Mouse (Mus musculus): ENCODE measurements around the gene Olfr573-ps1. TPM values are rescaled to one million over a fixed set of nuclear protein-coding genes. Genes with fewer than 3 reads are reported as not detected.

Gene Olfr573-ps1
- polyA plus RNA-seq, 1 experiment from 2014 or later = not detected

DNA sequence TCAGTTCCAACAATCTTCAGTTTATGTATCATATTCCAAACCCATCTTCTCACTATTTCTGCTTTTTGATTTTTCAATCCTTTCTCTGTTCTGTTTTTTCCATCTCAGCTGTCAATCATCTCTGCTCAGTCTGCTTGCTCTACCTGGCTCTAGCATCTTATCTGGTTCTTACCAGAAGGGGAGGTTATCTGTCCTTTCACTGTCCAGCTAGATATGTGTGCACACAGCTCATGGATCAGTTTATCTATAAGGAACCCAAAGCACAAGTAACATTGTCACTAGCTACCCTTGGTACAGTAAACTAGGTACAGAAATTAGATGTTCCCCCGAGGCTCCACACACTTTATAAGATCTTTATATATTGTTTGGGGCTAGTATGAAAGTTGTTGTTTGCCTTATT, 1.0 kb upstream of the Olfr573-ps1 start:
- no peak overlapping the region for H3K4me3 ChIP-seq (replicated peaks; ENCODE audit: low read length)
- WGBS = 84% methylated on average over 1 of the region's 1 CpGs
- ATAC-seq (ENCODE audit: insufficient read depth, low FRiP score) = no peak
- no peak overlapping the region for H3K9ac ChIP-seq (ENCODE audit: low read length)
- H3K36me3 ChIP-seq (ENCODE audit: control insufficient read depth, insufficient read depth, low read length) = no peaks in the 10 kb centered on the region
- H3K4me1 ChIP-seq (ENCODE audit: control insufficient read depth, insufficient read depth, low read length) = no peaks in the 10 kb centered on the region
- no peak overlapping the region for H3K4me2 ChIP-seq (ENCODE audit: low read depth, low read length)
- H3K27ac ChIP-seq (ENCODE audit: low read length) = no peak overlapping the region
- no peaks in the 10 kb centered on the region for H3K9me3 ChIP-seq (replicated peaks; ENCODE audit: control insufficient read depth, low read length)
- no peaks in the 10 kb centered on the region for H3K27me3 ChIP-seq (ENCODE audit: control insufficient read depth, insufficient read depth, low read length)

GRCm38 (mm10) chr7:102927105-102927504, 15.3 kb downstream of the Olfr573-ps1 start:
- Histone ChIP-seq H3K4me1 (ENCODE audit: control insufficient read depth, insufficient read depth, low read length) (no peaks in the 10 kb centered on the region), H3K9me3 (replicated peaks; ENCODE audit: control insufficient read depth, low read length) (no peaks in the 10 kb centered on the region), H3K27ac (ENCODE audit: low read length) (no peak overlapping the region), H3K27me3 (ENCODE audit: control insufficient read depth, insufficient read depth, low read length) (no peaks in the 10 kb centered on the region), H3K4me2 (ENCODE audit: low read depth, low read length) (no peak overlapping the region), H3K4me3 (replicated peaks; ENCODE audit: low read length) (no peak overlapping the region), H3K9ac (ENCODE audit: low read length) (no peak overlapping the region), H3K36me3 (ENCODE audit: control insufficient read depth, insufficient read depth, low read length) (no peaks in the 10 kb centered on the region)
- WGBS = 59% methylated on average over 3 of the region's 3 CpGs
- ATAC-seq (ENCODE audit: insufficient read depth, low FRiP score) = no peak

GRCm38 (mm10) chr7:102924109-102924508, 18.3 kb downstream of the Olfr573-ps1 start, which contains the start of gene Olfr572:
Gene Olfr572, plus strand, starts transcription at chr7:102924409.
- H3K36me3 ChIP-seq (ENCODE audit: control insufficient read depth, insufficient read depth, low read length) = no peaks in the 10 kb centered on the region
- ATAC-seq (ENCODE audit: insufficient read depth, low FRiP score) = no peak
- WGBS = 60% methylated on average over 1 of the region's 1 CpGs

DNA sequence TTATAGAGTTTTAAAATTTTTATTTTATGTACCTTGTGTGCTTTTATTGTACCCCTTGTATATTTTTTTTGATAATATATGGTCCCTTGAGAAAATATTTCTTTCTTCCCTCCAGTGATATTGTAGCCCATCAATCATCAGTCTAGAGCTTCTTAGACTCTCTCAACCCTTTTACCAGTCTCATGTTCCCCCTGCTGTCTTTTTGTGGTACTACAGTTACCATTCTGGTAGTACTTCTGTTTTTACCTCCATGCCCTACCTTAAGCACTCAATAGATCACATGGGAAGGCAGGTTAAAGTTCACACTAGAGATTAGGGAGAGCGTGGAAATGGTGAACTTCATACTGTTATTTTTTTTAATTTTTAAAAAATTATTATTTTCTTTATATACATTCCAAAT, 22.7 kb downstream of the Olfr573-ps1 start:
- no peak overlapping the region for H3K27ac ChIP-seq (ENCODE audit: low read length)
- no peaks in the 10 kb centered on the region for H3K4me1 ChIP-seq (ENCODE audit: control insufficient read depth, insufficient read depth, low read length)
- H3K4me2 ChIP-seq (ENCODE audit: low read depth, low read length) = no peak overlapping the region
- no peaks in the 10 kb centered on the region for H3K36me3 ChIP-seq (ENCODE audit: control insufficient read depth, insufficient read depth, low read length)
- no peaks in the 10 kb centered on the region for H3K9me3 ChIP-seq (replicated peaks; ENCODE audit: control insufficient read depth, low read length)
- H3K27me3 ChIP-seq (ENCODE audit: control insufficient read depth, insufficient read depth, low read length) = no peaks in the 10 kb centered on the region
- WGBS = 10% methylated on average over 1 of the region's 1 CpGs
- no peak for ATAC-seq (ENCODE audit: insufficient read depth, low FRiP score)
- H3K9ac ChIP-seq (ENCODE audit: low read length) = no peak overlapping the region
- no peak overlapping the region for H3K4me3 ChIP-seq (replicated peaks; ENCODE audit: low read length)

More at GRCm38 (mm10) chr7:102924109-102924508, 18.3 kb downstream of the Olfr573-ps1 start, which contains the start of gene Olfr572:
- no peaks in the 10 kb centered on the region for H3K27me3 ChIP-seq (ENCODE audit: control insufficient read depth, insufficient read depth, low read length)
- no peaks in the 10 kb centered on the region for H3K9me3 ChIP-seq (replicated peaks; ENCODE audit: control insufficient read depth, low read length)
- no peaks in the 10 kb centered on the region for H3K4me1 ChIP-seq (ENCODE audit: control insufficient read depth, insufficient read depth, low read length)
- H3K9ac ChIP-seq (ENCODE audit: low read length) = no peak within 1 kb of the TSS
- no peak within 1 kb of the TSS for H3K4me2 ChIP-seq (ENCODE audit: low read depth, low read length)
- no peak within 1 kb of the TSS for H3K4me3 ChIP-seq (replicated peaks; ENCODE audit: low read length)
- H3K27ac ChIP-seq (ENCODE audit: low read length) = no peak within 1 kb of the TSS

GRCm38 (mm10) chr7:102917032-102917875, 25.1 kb downstream of the Olfr573-ps1 start, which contains the start of gene Olfr571:
Gene Olfr571, minus strand, starts transcription at chr7:102917536.
- Histone ChIP-seq H3K4me2 (ENCODE audit: low read depth, low read length) (no peak within 1 kb of the TSS), H3K9ac (ENCODE audit: low read length) (no peak within 1 kb of the TSS), H3K36me3 (ENCODE audit: control insufficient read depth, insufficient read depth, low read length) (no peaks in the 10 kb centered on the region), H3K4me1 (ENCODE audit: control insufficient read depth, insufficient read depth, low read length) (no peaks in the 10 kb centered on the region), H3K27me3 (ENCODE audit: control insufficient read depth, insufficient read depth, low read length) (no peaks in the 10 kb centered on the region), H3K27ac (ENCODE audit: low read length) (no peak within 1 kb of the TSS), H3K9me3 (replicated peaks; ENCODE audit: control insufficient read depth, low read length) (no peaks in the 10 kb centered on the region), H3K4me3 (replicated peaks; ENCODE audit: low read length) (no peak within 1 kb of the TSS)
- no peak for ATAC-seq (ENCODE audit: insufficient read depth, low FRiP score)
- WGBS = 48% methylated on average over 4 of the region's 4 CpGs

GRCm38 (mm10) chr7:102916405-102916804, 26.0 kb downstream of the Olfr573-ps1 start:
- Histone ChIP-seq H3K9me3 (replicated peaks; ENCODE audit: control insufficient read depth, low read length) (no peaks in the 10 kb centered on the region), H3K4me2 (ENCODE audit: low read depth, low read length) (no peak overlapping the region), H3K4me3 (replicated peaks; ENCODE audit: low read length) (no peak overlapping the region), H3K27me3 (ENCODE audit: control insufficient read depth, insufficient read depth, low read length) (no peaks in the 10 kb centered on the region), H3K27ac (ENCODE audit: low read length) (no peak overlapping the region), H3K36me3 (ENCODE audit: control insufficient read depth, insufficient read depth, low read length) (no peaks in the 10 kb centered on the region), H3K9ac (ENCODE audit: low read length) (no peak overlapping the region), H3K4me1 (ENCODE audit: control insufficient read depth, insufficient read depth, low read length) (no peaks in the 10 kb centered on the region)
- ATAC-seq (ENCODE audit: insufficient read depth, low FRiP score) = no peak
- WGBS = 46% methylated on average over 5 of the region's 5 CpGs

DNA sequence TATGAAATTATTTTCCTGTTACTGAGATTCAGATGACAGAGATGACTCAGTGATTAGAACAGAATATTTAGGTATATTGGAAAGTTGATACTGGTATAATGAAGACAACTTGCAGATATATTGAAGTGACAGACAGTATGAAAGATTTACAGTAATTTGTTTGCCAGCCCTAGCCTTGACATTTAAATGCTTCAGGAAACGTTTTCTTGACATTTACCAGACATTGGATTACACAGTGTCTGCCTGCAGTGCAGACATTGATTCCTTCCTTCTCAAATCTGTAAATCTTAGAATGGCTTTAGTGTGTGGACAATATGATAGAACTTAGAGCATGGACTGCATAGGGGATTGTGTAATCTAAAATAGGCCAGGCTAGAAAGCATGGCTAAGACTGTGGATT, 27.1 kb downstream of the Olfr573-ps1 start:
- Histone ChIP-seq H3K36me3 (ENCODE audit: control insufficient read depth, insufficient read depth, low read length) (no peaks in the 10 kb centered on the region), H3K9ac (ENCODE audit: low read length) (no peak overlapping the region), H3K4me1 (ENCODE audit: control insufficient read depth, insufficient read depth, low read length) (no peaks in the 10 kb centered on the region), H3K9me3 (replicated peaks; ENCODE audit: control insufficient read depth, low read length) (no peaks in the 10 kb centered on the region), H3K4me2 (ENCODE audit: low read depth, low read length) (no peak overlapping the region), H3K27me3 (ENCODE audit: control insufficient read depth, insufficient read depth, low read length) (no peaks in the 10 kb centered on the region), H3K27ac (ENCODE audit: low read length) (no peak overlapping the region), H3K4me3 (replicated peaks; ENCODE audit: low read length) (no peak overlapping the region)
- ATAC-seq (ENCODE audit: insufficient read depth, low FRiP score) = no peak
- WGBS = 13% methylated on average over 1 of the region's 1 CpGs

Other genes starting within 250 kb of the Olfr573-ps1 start
- gene Olfr557, start 246.7 kb downstream of the Olfr573-ps1 start, polyA plus RNA-seq (2015; fragmentation: Nextera tagmentation; extraction: Ambion mirVana) = not detected in 2 replicates
- gene Olfr558, start 240.4 kb downstream of the Olfr573-ps1 start, polyA plus RNA-seq (2015; fragmentation: Nextera tagmentation; extraction: Ambion mirVana) = 0.45 and 0.75 TPM in 2 replicates
- not detected in 2 replicates for gene Olfr33, start 223.5 kb downstream of the Olfr573-ps1 start, polyA plus RNA-seq (2015; fragmentation: Nextera tagmentation; extraction: Ambion mirVana)
- gene Olfr559, start 215.1 kb downstream of the Olfr573-ps1 start, polyA plus RNA-seq (2015; fragmentation: Nextera tagmentation; extraction: Ambion mirVana) = not detected in 2 replicates
- gene Olfr560, start 183.2 kb downstream of the Olfr573-ps1 start, polyA plus RNA-seq (2015; fragmentation: Nextera tagmentation; extraction: Ambion mirVana) = not detected in 2 replicates
- 0.34 and 0.72 TPM in 2 replicates for gene Olfr78, start 183.1 kb downstream of the Olfr573-ps1 start, polyA plus RNA-seq (2015; fragmentation: Nextera tagmentation; extraction: Ambion mirVana)
- gene Olfr561, start 171.4 kb downstream of the Olfr573-ps1 start, polyA plus RNA-seq (2015; fragmentation: Nextera tagmentation; extraction: Ambion mirVana) = not detected in 2 replicates
- not detected in 2 replicates for gene Olfr564, start 139.1 kb downstream of the Olfr573-ps1 start, polyA plus RNA-seq (2015; fragmentation: Nextera tagmentation; extraction: Ambion mirVana)
- gene Olfr566, start 83.8 kb downstream of the Olfr573-ps1 start, polyA plus RNA-seq (2015; fragmentation: Nextera tagmentation; extraction: Ambion mirVana) = not detected in 2 replicates
- gene Olfr568, start 65.5 kb downstream of the Olfr573-ps1 start, polyA plus RNA-seq (2015; fragmentation: Nextera tagmentation; extraction: Ambion mirVana) = not detected in 2 replicates
- not detected in 2 replicates for gene Olfr569, start 51.7 kb downstream of the Olfr573-ps1 start, polyA plus RNA-seq (2015; fragmentation: Nextera tagmentation; extraction: Ambion mirVana)
- gene Olfr570, start 48.0 kb downstream of the Olfr573-ps1 start, polyA plus RNA-seq (2015; fragmentation: Nextera tagmentation; extraction: Ambion mirVana) = not detected in 2 replicates
- not detected in 2 replicates for gene Olfr571, start 25.0 kb downstream of the Olfr573-ps1 start, polyA plus RNA-seq (2015; fragmentation: Nextera tagmentation; extraction: Ambion mirVana)
- gene Olfr572, start 18.2 kb downstream of the Olfr573-ps1 start, polyA plus RNA-seq (2015; fragmentation: Nextera tagmentation; extraction: Ambion mirVana) = not detected in 2 replicates
- gene Olfr574, start 5.9 kb upstream of the Olfr573-ps1 start, polyA plus RNA-seq (2015; fragmentation: Nextera tagmentation; extraction: Ambion mirVana) = not detected in 2 replicates
- gene Olfr575, start 16.2 kb upstream of the Olfr573-ps1 start, polyA plus RNA-seq (2015; fragmentation: Nextera tagmentation; extraction: Ambion mirVana) = not detected in 2 replicates
- not detected in 2 replicates for gene Olfr576, start 20.1 kb upstream of the Olfr573-ps1 start, polyA plus RNA-seq (2015; fragmentation: Nextera tagmentation; extraction: Ambion mirVana)
- gene Olfr577, start 33.4 kb upstream of the Olfr573-ps1 start, polyA plus RNA-seq (2015; fragmentation: Nextera tagmentation; extraction: Ambion mirVana) = not detected in 2 replicates
- not detected in 2 replicates for gene Olfr578, start 46.7 kb upstream of the Olfr573-ps1 start, polyA plus RNA-seq (2015; fragmentation: Nextera tagmentation; extraction: Ambion mirVana)
- gene Olfr582, start 95.4 kb upstream of the Olfr573-ps1 start, polyA plus RNA-seq (2015; fragmentation: Nextera tagmentation; extraction: Ambion mirVana) = not detected in 2 replicates
- gene Olfr583, start 108.7 kb upstream of the Olfr573-ps1 start, polyA plus RNA-seq (2015; fragmentation: Nextera tagmentation; extraction: Ambion mirVana) = not detected in 2 replicates
- gene Olfr584, start 139.3 kb upstream of the Olfr573-ps1 start, polyA plus RNA-seq (2015; fragmentation: Nextera tagmentation; extraction: Ambion mirVana) = not detected in 2 replicates
- not detected in 2 replicates for gene Olfr585, start 155.1 kb upstream of the Olfr573-ps1 start, polyA plus RNA-seq (2015; fragmentation: Nextera tagmentation; extraction: Ambion mirVana)
- gene Olfr586, start 183.1 kb upstream of the Olfr573-ps1 start, polyA plus RNA-seq (2015; fragmentation: Nextera tagmentation; extraction: Ambion mirVana) = not detected in 2 replicates
- not detected in 2 replicates for gene Olfr588-ps1, start 198.3 kb upstream of the Olfr573-ps1 start, polyA plus RNA-seq (2015; fragmentation: Nextera tagmentation; extraction: Ambion mirVana)
- gene Olfr589, start 213.8 kb upstream of the Olfr573-ps1 start, polyA plus RNA-seq (2015; fragmentation: Nextera tagmentation; extraction: Ambion mirVana) = not detected in 2 replicates
- not detected in 2 replicates for gene Olfr591, start 235.8 kb upstream of the Olfr573-ps1 start, polyA plus RNA-seq (2015; fragmentation: Nextera tagmentation; extraction: Ambion mirVana)
- not detected in 2 replicates for gene Olfr592, start 242.2 kb upstream of the Olfr573-ps1 start, polyA plus RNA-seq (2015; fragmentation: Nextera tagmentation; extraction: Ambion mirVana)

Data from stomach, embryonic 16.5 days (tissue).